In genomic region chr11:120013174-120013711, GRCm38 (mm10) we compare ENCODE assay signal across 9 mouse cellular contexts. TPM values are rescaled to one million over a fixed set of nuclear protein-coding genes. Genes with fewer than 3 reads are reported as not detected.
DNase-seq lines count a peak whose midpoint lies in the region; ATAC-seq and TF ChIP-seq lines count a peak whose summit lies in the region.
"Had no signal": no experiment of that assay in that cellular context is flagged by ENCODE, and none has a peak within 500 bp of the region (broad histone marks: within the 10 kb centered on the region; RNA-seq: fewer than 3 reads in every experiment).

No protein-coding gene starts in this region.

- ATAC-seq in erythroblast, adult 5-6 weeks (replicated peaks; ENCODE audit: low FRiP score, poor library complexity, severe bottlenecking), result peak; percentile 59
- ATAC-seq in heart, embryonic 13.5 days (ENCODE audit: extremely low read depth, insufficient number of reproducible peaks, low FRiP score, low TSS enrichment), result 0 out of 2 replicates have a peak, but pooled peaks have one; percentile 3
- peak; percentile 44; the same call in 1 of the 2 replicates for ATAC-seq in liver, embryonic 11.5 days (replicated peaks; ENCODE audit: low FRiP score)
- ATAC-seq in stomach, embryonic 16.5 days (ENCODE audit: insufficient read depth, low FRiP score), result peak; percentile 63; the same call in 1 of the 2 replicates

- DNase-seq in CD4-positive helper T cell, adult 2 months (ENCODE audit: low read depth, low spot score), result peak; percentile 69
- DNase-seq in brain, embryonic 14.5 days (ENCODE audit: low read depth), result peak; percentile 93
- peak; percentile 90 for DNase-seq in kidney, postnatal 10 days
- DNase-seq in liver, embryonic 11.5 days (ENCODE audit: low spot score), result peak; percentile 77
- DNase-seq in natural killer cell, adult 2 months (ENCODE audit: low spot score in 2 of 2), result peak; percentile 52 to 62

- H3K4me2 ChIP-seq in heart, embryonic 13.5 days, result peak overlapping the region; percentile 79
- H3K4me2 ChIP-seq in liver, embryonic 11.5 days, result peak overlapping the region; percentile 64
- H3K4me2 ChIP-seq in stomach, embryonic 16.5 days (ENCODE audit: low read depth, low read length), result peak overlapping the region; percentile 72

- TF ChIP-seq CTCF in brain, embryonic 14.5 days (IDR thresholded peaks at IDR 0.05; ENCODE audit: borderline replicate concordance, extremely low read depth, insufficient read depth, insufficient read length), result peak; percentile 86; the same call in 1 of the 2 replicates

- H3K27me3 ChIP-seq in heart, embryonic 13.5 days (replicated peaks), result peaks cover 45% of the 10 kb centered on the region
- peaks cover 22% of the 10 kb centered on the region for H3K27me3 ChIP-seq in liver, embryonic 11.5 days (replicated peaks; ENCODE audit: control insufficient read depth, insufficient read depth, low read length)
- H3K27me3 ChIP-seq in stomach, embryonic 16.5 days (ENCODE audit: control insufficient read depth, insufficient read depth, low read length), result no peaks in the 10 kb centered on the region

- peak overlapping the region; percentile 80 for H3K9ac ChIP-seq in heart, embryonic 13.5 days
- peak overlapping the region; percentile 13 for H3K9ac ChIP-seq in liver, embryonic 11.5 days (ENCODE audit: low read depth, low read length)
- H3K9ac ChIP-seq in stomach, embryonic 16.5 days (ENCODE audit: low read length), result peak overlapping the region; percentile 66

- no peaks in the 10 kb centered on the region for H3K36me3 ChIP-seq in heart, embryonic 13.5 days
- no peaks in the 10 kb centered on the region for H3K36me3 ChIP-seq in liver, embryonic 11.5 days (ENCODE audit: control insufficient read depth, insufficient read depth, low read length)
- H3K36me3 ChIP-seq in stomach, embryonic 16.5 days (ENCODE audit: control insufficient read depth, insufficient read depth, low read length), result no peaks in the 10 kb centered on the region

- no peaks in the 10 kb centered on the region for H3K9me3 ChIP-seq in heart, embryonic 13.5 days
- H3K9me3 ChIP-seq in liver, embryonic 11.5 days (ENCODE audit: control insufficient read depth, low read length), result no peaks in the 10 kb centered on the region
- no peaks in the 10 kb centered on the region for H3K9me3 ChIP-seq in stomach, embryonic 16.5 days (replicated peaks; ENCODE audit: control insufficient read depth, low read length)

- 8% methylated on average over 21 of the region's 21 CpGs for WGBS in heart, embryonic 13.5 days
- 12% methylated on average over 21 of the region's 21 CpGs for WGBS in liver, embryonic 11.5 days
- WGBS in stomach, embryonic 16.5 days, result 8% methylated on average over 21 of the region's 21 CpGs

- H3K27ac ChIP-seq in heart, embryonic 13.5 days (replicated peaks), result no peak overlapping the region
- no peak overlapping the region for H3K27ac ChIP-seq in liver, embryonic 11.5 days (ENCODE audit: low read depth, low read length)
- no peak overlapping the region for H3K27ac ChIP-seq in stomach, embryonic 16.5 days (ENCODE audit: low read length)

- TF ChIP-seq POLR2A in brain, embryonic 14.5 days (IDR thresholded peaks at IDR 0.05; ENCODE audit: borderline replicate concordance, extremely low read depth, insufficient read depth, insufficient read length, poor library complexity, severe bottlenecking), result no peak

- H3K4me1 ChIP-seq in heart, embryonic 13.5 days, result peaks cover 31% of the 10 kb centered on the region
- H3K4me1 ChIP-seq in liver, embryonic 11.5 days (replicated peaks; ENCODE audit: control insufficient read depth, insufficient read depth, low read length), result peaks cover 5% of the 10 kb centered on the region
- peaks cover 6% of the 10 kb centered on the region; the same call in 1 of the 2 replicates for H3K4me1 ChIP-seq in stomach, embryonic 16.5 days (ENCODE audit: control insufficient read depth, insufficient read depth, low read length)

- H3K4me3 ChIP-seq in heart, embryonic 13.5 days, result peak overlapping the region; percentile 48
- H3K4me3 ChIP-seq in liver, embryonic 11.5 days (ENCODE audit: low read depth, low read length), result peak overlapping the region; percentile 24
- peak overlapping the region; percentile 39 for H3K4me3 ChIP-seq in stomach, embryonic 16.5 days (replicated peaks; ENCODE audit: low read length)
- H3K4me3 ChIP-seq: erythroblast, embryonic 14.5 days had no signal

RNA-seq across cellular contexts. Expression of gene Aatk, which starts 33.7 kb away (rescaled TPM):
- 54.8 and 71.1 TPM in 2 replicates for polyA plus RNA-seq in brain, embryonic 14.5 days (2012; rRNA removed)
- 1.3 and 4.4 TPM in 2 replicates for total RNA-seq in erythroblast, adult 5-6 weeks (2015; ENCODE audit: low replicate concordance)
- 0.84 and 1.8 TPM in 2 replicates for total RNA-seq in erythroblast, adult 5-6 weeks (2017; ENCODE audit: low replicate concordance)
- 0.33 and 0.55 TPM in 2 replicates for polyA plus RNA-seq in heart, embryonic 13.5 days (2015; fragmentation: Nextera tagmentation; extraction: Ambion mirVana)
- polyA plus RNA-seq in liver, embryonic 11.5 days (2014; fragmentation: Nextera tagmentation; extraction: Ambion mirVana), result 0.74 and 0.86 TPM in 2 replicates
- polyA plus RNA-seq in stomach, embryonic 16.5 days (2015; fragmentation: Nextera tagmentation; extraction: Ambion mirVana), result 1.9 and 3.3 TPM in 2 replicates

Comparison
In these comparisons a context has a peak if more than half of its experiments do, and no peak if none do; other contexts are left out.
1. ATAC-seq: peak in every context shown above with its lines; median percentile 63 in stomach, embryonic 16.5 days; 59 in erythroblast, adult 5-6 weeks; 44 in liver, embryonic 11.5 days; 3 in heart, embryonic 13.5 days.
2. H3K9ac ChIP-seq: peak in every context shown above with its lines; median percentile 80 in heart, embryonic 13.5 days; 66 in stomach, embryonic 16.5 days; 13 in liver, embryonic 11.5 days.
3. RNA of gene Aatk, which starts 33.7 kb away (polyA plus RNA-seq): 54.8 to 71.1 TPM in brain, embryonic 14.5 days; 1.9 to 3.3 TPM in stomach, embryonic 16.5 days, 0.74 to 0.86 TPM in liver, embryonic 11.5 days and 0.33 to 0.55 TPM in heart, embryonic 13.5 days; every median in the first group is over 10 times any median in the second.
4. Peak in every context shown above with its lines, with median percentiles within 50 percentile points of each other: DNase-seq, H3K4me2 ChIP-seq and H3K4me3 ChIP-seq.